Mouse (Mus musculus) layer of hippocampus, adult 9-10 months (tissue): ENCODE results near the gene Man2a1.

Source experiments
- DNase-seq: peaks from one replicate; pipeline ENCODE4 v3.0.0; 2022; ENCODE audit warnings: low spot score

Gene Man2a1

DNA sequence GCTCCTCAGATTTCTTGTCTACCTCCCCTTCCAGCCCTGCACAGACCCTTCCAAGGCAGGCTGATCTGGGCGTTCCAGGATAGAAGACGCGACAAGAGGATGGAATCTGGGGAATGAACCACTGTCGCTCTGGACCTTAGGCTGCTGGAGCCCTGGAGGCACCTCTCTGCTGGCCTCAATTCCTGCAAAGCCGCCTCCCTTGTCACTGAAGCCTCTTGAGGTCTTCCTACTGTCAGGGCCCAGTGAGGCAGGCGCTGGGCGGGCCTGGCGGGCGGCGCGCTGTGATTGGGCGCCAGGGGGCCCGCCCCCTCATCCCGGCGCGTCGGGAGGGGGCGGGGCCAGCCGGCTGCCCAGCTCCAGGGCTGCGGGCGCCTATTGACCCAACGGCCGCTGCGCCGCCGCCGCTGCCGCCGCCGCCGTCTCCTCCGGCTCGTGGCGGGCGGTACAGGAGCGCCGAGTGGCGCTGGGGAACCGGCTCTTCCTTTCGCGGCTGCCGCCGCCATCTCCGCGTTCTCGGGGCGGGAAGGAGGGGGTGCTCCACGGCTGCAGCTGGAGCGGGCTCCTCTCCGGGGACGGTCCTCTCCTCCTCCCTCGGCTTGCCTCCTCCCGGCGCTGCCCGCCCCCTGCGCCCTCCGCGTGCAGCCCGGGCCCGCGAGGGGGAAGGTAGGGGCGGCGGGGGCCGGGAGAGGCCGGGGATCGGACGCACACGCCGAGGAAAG, at the start of gene Man2a1:
Gene Man2a1, plus strand, starts transcription at position 365 of the 719 bp plus-strand sequence.
- DNase-seq, result peak; percentile 54

- DNase-seq, result no peak
Observed at GRCm38 (mm10) chr17:64553358-64553757, 47.2 kb upstream of the Man2a1 start.

DNA sequence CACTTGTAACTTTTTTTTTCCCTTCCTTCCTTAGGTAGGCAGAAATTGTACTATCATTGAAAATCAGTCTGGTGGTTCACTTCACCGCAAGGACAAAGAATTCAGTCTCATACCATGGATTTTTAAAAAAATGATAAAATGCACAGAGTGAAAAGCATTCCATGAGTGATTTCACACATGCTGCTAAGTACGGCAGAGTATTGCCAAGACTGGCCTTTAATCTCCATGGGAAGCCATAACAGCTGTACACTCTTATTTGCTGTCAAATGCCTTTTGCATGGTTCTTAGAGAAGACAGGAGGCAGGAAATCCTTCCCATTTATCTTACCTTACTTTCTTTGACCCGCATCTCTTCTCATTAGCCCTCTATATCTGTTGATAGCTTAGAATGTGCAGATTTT, 45.6 kb upstream of the Man2a1 start:
- no peak for DNase-seq

DNA sequence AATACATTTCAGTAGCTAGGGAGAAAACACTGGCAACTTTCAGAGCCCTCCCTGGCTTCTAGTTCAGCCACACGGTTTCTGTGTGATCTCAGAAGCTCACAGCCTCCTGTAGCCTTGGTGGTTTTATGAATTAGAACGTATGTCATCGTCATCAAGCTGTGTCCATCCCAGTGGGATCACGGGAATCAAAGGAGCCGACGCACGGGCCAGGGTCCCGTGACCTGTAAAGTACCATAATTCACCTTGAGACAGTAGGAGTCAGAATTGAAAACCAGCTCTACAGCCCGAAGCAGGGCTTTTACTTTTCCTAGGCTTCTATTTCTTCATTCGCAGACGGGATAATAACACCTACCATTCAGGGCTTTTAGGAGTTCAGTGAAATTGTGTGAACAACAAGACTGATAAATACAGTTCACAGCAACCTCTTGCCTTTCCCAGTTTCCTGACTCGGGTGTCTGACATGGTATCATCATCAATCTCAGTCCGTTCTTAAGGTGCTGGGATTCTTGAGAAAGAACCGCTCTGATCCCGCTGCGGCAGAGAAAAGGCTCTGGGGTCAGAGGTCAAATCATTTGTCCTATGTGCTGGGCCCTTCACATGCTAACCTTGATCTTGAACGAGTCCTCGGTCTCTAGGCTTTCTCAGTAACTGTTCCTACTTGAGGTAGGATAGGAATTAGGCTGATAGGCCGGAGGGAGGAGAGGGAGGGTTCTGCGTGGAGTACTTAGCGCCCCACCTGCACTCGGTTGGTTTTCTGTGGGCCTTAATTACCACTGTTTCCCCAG, 43.7 kb upstream of the Man2a1 start:
- no peak for DNase-seq

GRCm38 (mm10) chr17:64558994-64559540, 41.5 kb upstream of the Man2a1 start:
- DNase-seq, result no peak

GRCm38 (mm10) chr17:64566435-64566834, 34.1 kb upstream of the Man2a1 start:
- no peak for DNase-seq

DNA sequence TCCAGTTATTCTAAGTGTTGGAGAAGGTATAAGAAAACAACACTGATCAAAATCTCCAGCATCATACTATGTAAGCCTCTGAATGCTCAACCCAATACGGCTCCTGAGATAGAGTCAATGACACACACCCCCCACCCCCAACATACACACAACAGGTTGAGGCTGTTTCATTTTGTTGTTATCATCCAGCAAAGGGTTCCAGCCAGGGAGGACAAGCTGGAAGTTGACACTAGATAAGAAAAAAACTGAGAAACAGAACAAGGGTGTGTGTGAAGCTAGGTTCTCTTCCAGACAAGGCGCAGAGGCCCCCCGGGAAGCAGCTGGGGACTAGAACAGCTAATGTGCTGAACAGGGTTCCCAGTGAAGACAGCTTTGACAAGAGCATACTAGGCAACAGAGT, 33.0 kb upstream of the Man2a1 start:
- no peak for DNase-seq

- no peak for DNase-seq
Observed at GRCm38 (mm10) chr17:64573981-64574380, 26.6 kb upstream of the Man2a1 start.

DNA sequence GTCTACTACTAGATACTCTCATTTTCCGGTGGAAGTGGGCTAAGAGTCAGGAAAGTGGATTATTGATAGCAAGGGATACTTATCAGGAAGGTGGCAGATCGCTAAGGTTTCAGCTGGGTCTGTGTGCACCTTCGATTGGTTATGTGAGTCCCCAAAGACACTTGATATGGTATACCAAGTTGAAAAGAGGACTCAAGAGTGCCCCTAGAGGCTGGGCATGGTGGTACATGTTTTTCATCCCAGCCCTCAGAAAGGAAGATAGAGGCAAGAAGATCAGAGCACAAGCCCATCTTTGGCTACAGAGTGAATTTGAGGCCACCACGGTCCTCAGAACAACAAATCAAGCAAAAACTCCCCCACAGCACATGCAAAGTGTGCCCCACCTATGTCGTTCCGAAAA, 25.3 kb upstream of the Man2a1 start:
- no peak for DNase-seq

GRCm38 (mm10) chr17:64577485-64577884, 23.1 kb upstream of the Man2a1 start:
- no peak for DNase-seq

- DNase-seq, result no peak
Observed at GRCm38 (mm10) chr17:64578346-64578745, 22.2 kb upstream of the Man2a1 start.

- DNase-seq, result peak; percentile 57
Observed at GRCm38 (mm10) chr17:64579696-64580095, 20.8 kb upstream of the Man2a1 start.

DNA sequence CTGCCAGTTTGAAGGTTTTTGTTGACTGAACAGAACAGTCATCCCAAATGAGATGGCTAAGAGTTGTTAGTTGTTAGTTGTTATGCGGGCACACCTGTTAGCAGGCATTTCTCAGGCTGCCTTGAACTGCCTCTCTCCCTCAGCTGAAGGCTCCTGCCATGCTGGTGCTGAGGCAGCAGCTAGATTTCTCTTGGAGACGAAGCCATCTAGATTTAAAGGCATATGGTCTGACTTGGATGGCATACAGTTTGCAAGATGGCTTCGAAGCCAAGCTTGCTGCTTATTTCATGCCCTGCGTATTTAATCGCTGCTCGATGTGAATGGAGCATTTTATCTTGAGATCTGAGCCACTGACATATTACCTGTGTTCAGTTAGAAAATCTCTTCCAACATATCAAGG, 19.4 kb upstream of the Man2a1 start:
- DNase-seq, result no peak

DNA sequence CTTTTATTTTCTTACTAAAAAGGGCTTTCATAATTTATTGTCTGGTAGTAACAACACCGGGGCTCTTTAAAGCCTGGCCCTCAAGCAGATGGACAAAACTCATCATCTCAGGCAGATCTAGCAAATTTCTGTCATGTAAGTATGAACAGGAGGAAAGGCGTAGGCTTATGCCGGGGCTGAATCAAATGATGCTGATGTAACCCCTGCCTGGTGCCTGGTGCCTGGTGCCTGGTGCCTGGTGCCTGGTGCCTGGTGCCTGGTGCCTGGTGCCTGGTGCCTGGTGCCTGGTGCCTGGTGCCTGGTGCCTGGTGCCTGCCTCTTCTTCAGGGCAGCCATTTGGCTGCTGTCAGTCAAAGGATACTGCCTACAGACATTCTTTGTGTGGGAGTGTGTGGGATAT, 18.6 kb upstream of the Man2a1 start:
- no peak for DNase-seq

GRCm38 (mm10) chr17:64590483-64590882, 10.1 kb upstream of the Man2a1 start:
- no peak for DNase-seq

DNA sequence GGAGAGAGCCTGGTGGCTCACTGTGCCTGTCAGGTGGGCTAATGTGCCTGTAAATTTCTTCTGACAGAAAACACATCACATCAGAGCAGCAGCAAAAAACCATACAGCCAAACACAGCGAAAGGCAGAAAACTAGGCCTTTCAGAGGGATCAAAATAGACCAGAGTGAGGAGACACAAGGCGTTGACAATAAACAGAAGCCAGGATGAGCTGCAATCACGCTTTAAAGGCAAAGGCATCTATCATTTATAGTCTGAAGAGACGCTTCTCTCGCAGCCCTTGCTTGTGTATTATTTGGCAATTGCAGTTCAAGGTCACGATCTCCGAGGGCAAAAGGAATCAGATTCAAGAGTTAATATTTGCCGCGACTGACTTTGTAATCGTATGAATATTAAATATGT, 9.2 kb upstream of the Man2a1 start:
- DNase-seq, result no peak

- DNase-seq, result no peak
Observed at GRCm38 (mm10) chr17:64592355-64592754, 8.2 kb upstream of the Man2a1 start.

DNA sequence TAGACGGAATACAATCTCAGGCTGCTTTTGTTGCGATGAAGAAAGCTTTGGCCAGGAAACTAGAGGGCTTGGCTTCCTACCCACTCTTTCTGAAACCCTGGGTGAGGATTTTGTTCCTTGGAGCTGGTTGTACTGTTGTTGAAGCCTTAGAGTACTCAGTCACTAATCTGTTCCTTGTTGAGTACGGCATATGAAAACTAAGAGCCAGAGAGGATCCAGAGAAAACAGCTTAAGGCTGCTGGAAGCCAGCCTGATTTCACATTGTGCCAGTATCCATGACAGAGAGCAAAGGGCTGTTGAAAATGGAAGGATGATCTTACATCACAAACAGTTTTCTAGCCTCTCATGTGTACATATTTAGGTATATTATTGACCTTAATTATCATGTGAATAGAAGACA, 7.7 kb upstream of the Man2a1 start:
- no peak for DNase-seq

DNA sequence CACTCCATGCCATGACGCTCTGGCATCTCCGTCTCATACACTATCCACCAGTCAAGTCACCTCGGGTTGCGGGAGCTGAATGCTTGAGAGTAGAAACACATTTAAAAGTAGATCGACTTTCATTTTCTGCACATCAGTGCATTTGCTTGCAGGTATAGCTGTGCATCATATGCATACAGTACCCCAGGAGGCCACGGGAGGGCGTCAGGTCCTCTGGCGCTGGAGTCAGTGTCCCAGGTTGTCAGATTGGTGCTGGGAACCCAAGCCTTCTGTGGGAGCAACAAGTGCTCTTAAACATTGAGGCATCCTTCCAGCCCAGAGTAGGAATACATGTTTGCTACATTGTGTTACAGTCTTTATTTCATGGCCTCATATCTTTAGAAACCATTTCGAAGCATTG, 2.8 kb upstream of the Man2a1 start:
- no peak for DNase-seq

GRCm38 (mm10) chr17:64599916-64600315, 620 bp upstream of the Man2a1 start:
- DNase-seq, result peak; percentile 55

DNA sequence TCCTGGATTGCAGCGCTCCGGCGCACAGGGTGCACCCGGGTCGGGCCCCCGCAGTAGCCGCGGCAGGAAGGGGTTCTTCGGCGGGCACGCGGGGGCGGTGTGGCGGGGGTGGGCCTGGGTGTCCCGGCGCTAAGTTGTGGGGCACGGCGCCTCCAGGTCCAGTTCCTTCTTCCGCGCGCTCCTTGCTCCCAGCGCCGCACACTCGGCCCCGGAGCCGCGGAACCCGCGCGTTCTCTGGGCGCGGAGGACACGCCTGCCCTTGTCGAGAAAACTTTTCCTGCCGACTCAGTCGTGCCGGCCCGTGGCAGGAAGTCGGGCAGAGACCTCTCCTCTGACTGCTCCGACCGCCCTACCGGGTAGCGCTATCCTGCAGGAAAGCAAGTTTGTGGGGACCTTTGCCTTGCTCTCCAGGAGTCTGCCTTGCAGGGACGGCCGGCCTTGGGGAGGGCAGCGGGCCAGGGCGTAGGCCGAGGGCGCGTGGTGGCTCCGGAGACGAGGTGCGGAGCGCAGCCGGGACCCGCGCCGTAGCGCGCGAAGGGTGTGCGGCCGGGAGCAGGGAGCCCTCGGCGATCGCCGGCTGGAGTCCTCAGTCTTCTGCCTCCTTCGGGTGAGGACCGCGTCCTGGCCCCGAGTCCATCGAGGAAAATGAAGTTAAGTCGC, 685 bp downstream of the Man2a1 start:
- DNase-seq, result no peak

DNA sequence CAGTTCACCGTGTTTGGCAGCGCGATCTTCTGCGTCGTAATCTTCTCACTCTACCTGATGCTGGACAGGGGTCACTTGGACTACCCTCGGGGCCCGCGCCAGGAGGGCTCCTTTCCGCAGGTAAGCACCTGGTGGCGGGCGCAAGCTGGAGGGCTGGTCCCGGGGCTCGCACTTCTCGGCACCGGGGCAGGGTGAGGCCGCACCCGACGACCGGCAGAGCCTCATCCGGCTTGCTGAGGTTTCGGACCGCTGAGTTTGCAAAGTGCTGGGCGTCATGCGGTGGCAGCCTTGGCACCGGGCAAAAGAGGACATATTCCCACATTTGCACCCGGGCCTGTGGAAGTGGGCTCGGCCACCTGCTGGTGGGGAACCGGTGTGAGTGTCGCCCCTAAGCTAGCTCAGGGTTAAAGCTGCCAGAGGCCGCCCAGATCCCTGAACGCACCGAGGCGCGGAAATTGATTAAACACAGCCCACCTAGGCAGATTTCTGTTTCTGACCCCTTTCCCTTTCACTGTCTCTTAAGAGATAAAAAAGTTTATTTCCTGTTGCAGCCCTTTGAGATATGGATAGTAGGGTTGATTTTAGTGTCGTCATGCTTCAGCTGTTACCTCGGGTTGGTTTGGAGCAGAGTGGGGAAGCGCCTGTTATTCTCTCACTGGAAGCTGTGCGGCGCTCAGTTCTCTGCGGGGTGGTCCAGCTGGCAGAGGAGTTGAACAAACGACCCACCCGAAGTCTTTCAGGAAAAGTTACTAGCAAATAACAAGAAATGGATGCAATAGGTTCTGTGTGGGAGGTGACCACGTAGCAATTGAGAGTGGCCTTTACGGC, 1.4 kb downstream of the Man2a1 start:
- DNase-seq, result no peak
